Comparison of ENCODE assay signal across 8 mouse cellular contexts in the genomic region with DNA sequence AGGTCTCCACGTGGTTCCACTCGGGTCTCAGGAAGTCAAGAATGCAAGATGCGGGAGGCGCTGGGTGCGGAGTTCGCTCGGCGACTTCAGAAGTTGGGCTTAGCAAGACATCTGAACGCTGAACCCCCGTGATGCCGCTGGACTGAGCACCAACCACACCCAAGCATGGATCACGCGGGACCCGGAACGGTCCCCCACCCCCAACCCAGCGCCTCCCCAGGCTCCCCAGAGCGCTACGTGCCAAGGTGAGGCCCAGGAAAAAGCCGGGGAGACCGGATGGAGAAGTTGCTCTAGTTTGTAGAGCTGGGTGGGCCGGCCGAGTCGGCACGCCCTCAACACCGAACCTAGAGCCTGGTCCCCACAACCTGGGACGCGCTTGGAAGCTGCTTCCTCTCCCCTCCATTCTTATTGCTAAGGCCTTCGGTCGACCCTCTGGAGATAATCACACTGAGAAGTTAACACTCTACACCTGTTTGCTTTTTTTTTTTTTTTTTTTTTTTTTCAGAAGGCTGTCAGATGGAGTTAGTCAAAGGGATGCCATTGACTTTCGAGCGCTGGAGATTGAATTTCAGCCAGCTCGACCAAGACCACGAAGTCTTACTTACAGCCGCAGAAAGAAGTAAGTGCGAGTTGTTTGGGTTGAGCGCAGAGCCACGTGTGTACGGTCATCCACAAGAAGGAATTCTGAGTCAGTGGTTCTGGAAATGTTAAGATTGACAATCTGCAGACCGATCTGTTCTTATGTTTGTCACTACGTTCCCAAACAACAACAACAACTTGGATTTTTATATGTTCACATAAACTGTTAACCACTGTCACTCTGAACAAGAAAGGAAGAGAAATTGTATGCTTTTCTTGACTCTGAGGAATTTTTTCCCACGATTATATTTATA. TPM values are rescaled to one million over a fixed set of nuclear protein-coding genes. Genes with fewer than 3 reads are reported as not detected.
A peak's percentile ranks its signal among the peaks of the same experiment; 100 is the strongest.
DNase-seq lines count a peak whose midpoint lies in the region; ATAC-seq and TF ChIP-seq lines count a peak whose summit lies in the region.

A gene (minus strand): TSS at position 627 of the 893 bp plus-strand sequence.

- TF ChIP-seq CTCF in layer of hippocampus, adult 2 months (conservative IDR thresholded peaks at IDR 0.05), result no peak

- peaks cover 33% of the 10 kb centered on the region for H3K27me3 ChIP-seq in intestine, embryonic 14.5 days (replicated peaks; ENCODE audit: control insufficient read depth, insufficient read depth, low read length)
- no peaks in the 10 kb centered on the region for H3K27me3 ChIP-seq in liver, embryonic 16.5 days (ENCODE audit: control insufficient read depth, insufficient read depth, low read depth, low read length)
- peaks cover 35% of the 10 kb centered on the region for H3K27me3 ChIP-seq in neural tube, embryonic 14.5 days (ENCODE audit: control insufficient read depth, insufficient read depth, low read length)

- intact Hi-C loops in gastrocnemius, postnatal 14 days (cut with DNase I; ENCODE audit: low total_unique reads), result loop anchor here (10.0 kb wide), 1 partner anchor 94 kb away; no protein-coding TSS in a partner anchor

- no peak for DNase-seq in layer of hippocampus, adult 2 months (ENCODE audit: low spot score in 2 of 2)
- DNase-seq in layer of hippocampus, adult 9-10 months (ENCODE audit: low spot score), result no peak
- no peak for DNase-seq in adrenal gland, postnatal 4 days (ENCODE audit: low spot score in 2 of 2)
- peak; percentile 42 for DNase-seq in gastrocnemius, postnatal 14 days
- peak; percentile 81 for DNase-seq in intestine, embryonic 14.5 days (ENCODE audit: low spot score)
- DNase-seq in cerebellum, postnatal 10 days, result no peak

- H3K4me1 ChIP-seq in intestine, embryonic 14.5 days (replicated peaks; ENCODE audit: control insufficient read depth, insufficient read depth, low read length), result peaks cover 10% of the 10 kb centered on the region
- H3K4me1 ChIP-seq in liver, embryonic 16.5 days (ENCODE audit: control insufficient read depth, low read depth, low read length), result peaks cover 26% of the 10 kb centered on the region
- H3K4me1 ChIP-seq in neural tube, embryonic 14.5 days (ENCODE audit: control insufficient read depth, insufficient read depth, low read length), result peaks cover 15% of the 10 kb centered on the region

- WGBS in intestine, embryonic 14.5 days, result 7% methylated on average over 41 of the region's 41 CpGs
- 7% methylated on average over 41 of the region's 41 CpGs for WGBS in liver, embryonic 16.5 days (ENCODE audit: insufficient replicate concordance)
- 5% methylated on average over 41 of the region's 41 CpGs for WGBS in neural tube, embryonic 14.5 days

- H3K9me3 ChIP-seq in intestine, embryonic 14.5 days (ENCODE audit: control insufficient read depth, low read length), result no peaks in the 10 kb centered on the region
- H3K9me3 ChIP-seq in liver, embryonic 16.5 days (replicated peaks; ENCODE audit: control insufficient read depth, low read length), result no peaks in the 10 kb centered on the region
- H3K9me3 ChIP-seq in neural tube, embryonic 14.5 days (ENCODE audit: control insufficient read depth, low read length), result no peaks in the 10 kb centered on the region

- peak within 1 kb of the TSS; percentile 63 for H3K9ac ChIP-seq in intestine, embryonic 14.5 days (ENCODE audit: low read length)
- H3K9ac ChIP-seq in liver, embryonic 16.5 days (ENCODE audit: low read depth, low read length), result peak within 1 kb of the TSS; percentile 83
- H3K9ac ChIP-seq in neural tube, embryonic 14.5 days (replicated peaks; ENCODE audit: low read depth, low read length), result peak within 1 kb of the TSS; percentile 41; the same call in 1 of the 2 replicates

- ATAC-seq in intestine, embryonic 14.5 days (replicated peaks; ENCODE audit: low FRiP score, low TSS enrichment, low read depth), result peak; percentile 45
- ATAC-seq in liver, embryonic 16.5 days (ENCODE audit: low read depth), result no peak
- ATAC-seq in neural tube, embryonic 14.5 days (ENCODE audit: low read depth), result peak; percentile 5; the same call in 1 of the 2 replicates

- H3K27ac ChIP-seq in layer of hippocampus, adult 2 months, result peak within 1 kb of the TSS; percentile 94
- peak within 1 kb of the TSS; percentile 57 for H3K27ac ChIP-seq in intestine, embryonic 14.5 days (ENCODE audit: low read depth)
- H3K27ac ChIP-seq in liver, embryonic 16.5 days (ENCODE audit: low read length), result peak within 1 kb of the TSS; percentile 82
- H3K27ac ChIP-seq in neural tube, embryonic 14.5 days (ENCODE audit: low read depth, low read length), result no peak within 1 kb of the TSS

- H3K4me2 ChIP-seq in intestine, embryonic 14.5 days (ENCODE audit: low read length), result peak within 1 kb of the TSS; percentile 57
- peak within 1 kb of the TSS; percentile 99 for H3K4me2 ChIP-seq in liver, embryonic 16.5 days (ENCODE audit: low read depth, low read length)
- peak within 1 kb of the TSS; percentile 78 for H3K4me2 ChIP-seq in neural tube, embryonic 14.5 days (ENCODE audit: low read depth, low read length)

- H3K4me3 ChIP-seq in layer of hippocampus, adult 2 months, result peak within 1 kb of the TSS; percentile 89
- peak within 1 kb of the TSS; percentile 72 for H3K4me3 ChIP-seq in intestine, embryonic 14.5 days (ENCODE audit: low read depth, low read length)
- H3K4me3 ChIP-seq in liver, embryonic 16.5 days (ENCODE audit: low read depth, low read length), result peak within 1 kb of the TSS; percentile 86
- peak within 1 kb of the TSS; percentile 66 for H3K4me3 ChIP-seq in neural tube, embryonic 14.5 days (ENCODE audit: low read depth, low read length)

- H3K36me3 ChIP-seq in intestine, embryonic 14.5 days (ENCODE audit: control insufficient read depth, insufficient read depth, low read length), result no peaks in the 10 kb centered on the region
- H3K36me3 ChIP-seq in liver, embryonic 16.5 days (ENCODE audit: control insufficient read depth, insufficient read depth), result no peaks in the 10 kb centered on the region
- H3K36me3 ChIP-seq in neural tube, embryonic 14.5 days (ENCODE audit: control insufficient read depth, insufficient read depth, low read length), result no peaks in the 10 kb centered on the region

RNA-seq across cellular contexts. Expression of the gene that starts here (rescaled TPM):
- 10 to 100 TPM; 12.8 to 18.3 TPM for total RNA-seq in layer of hippocampus, adult 2 months (2021)
- 10 to 100 TPM; 52.7 to 60.0 TPM for total RNA-seq in adrenal gland, postnatal 4 days (2021)
- 1 to 10 TPM; 4.4 to 5.7 TPM for total RNA-seq in gastrocnemius, postnatal 14 days (2021)
- 8.4 and 9.5 TPM in 2 replicates for polyA plus RNA-seq in intestine, embryonic 14.5 days (2014; fragmentation: Nextera tagmentation; extraction: Ambion mirVana)
- 4.4 and 6.6 TPM in 2 replicates for polyA plus RNA-seq in liver, embryonic 16.5 days (2015; fragmentation: Nextera tagmentation; extraction: Ambion mirVana)
- polyA plus RNA-seq in neural tube, embryonic 14.5 days (2014; fragmentation: Nextera tagmentation; extraction: Ambion mirVana), result 1.9 and 2.4 TPM in 2 replicates

Comparison
In these comparisons a context has a peak if more than half of its experiments do, and no peak if none do; other contexts are left out.
1. DNase-seq: peak in gastrocnemius, postnatal 14 days (single experiment) and intestine, embryonic 14.5 days (single experiment); none in layer of hippocampus, adult 2 months (0 of 2), layer of hippocampus, adult 9-10 months (single experiment), adrenal gland, postnatal 4 days (0 of 2) and cerebellum, postnatal 10 days (0 of 2).
2. Peak in every context shown above with its lines, with median percentiles within 50 percentile points of each other: H3K4me3 ChIP-seq, H3K4me2 ChIP-seq and H3K9ac ChIP-seq.